Mouse (Mus musculus) kidney, adult 8-10 months (tissue): ENCODE data around the gene Slc9a6.

ENCODE experiments used
- DNase-seq, 2 experiments: peaks; one replicate each; pipeline ENCODE4 v3.0.0; 2022

Gene Slc9a6

DNA sequence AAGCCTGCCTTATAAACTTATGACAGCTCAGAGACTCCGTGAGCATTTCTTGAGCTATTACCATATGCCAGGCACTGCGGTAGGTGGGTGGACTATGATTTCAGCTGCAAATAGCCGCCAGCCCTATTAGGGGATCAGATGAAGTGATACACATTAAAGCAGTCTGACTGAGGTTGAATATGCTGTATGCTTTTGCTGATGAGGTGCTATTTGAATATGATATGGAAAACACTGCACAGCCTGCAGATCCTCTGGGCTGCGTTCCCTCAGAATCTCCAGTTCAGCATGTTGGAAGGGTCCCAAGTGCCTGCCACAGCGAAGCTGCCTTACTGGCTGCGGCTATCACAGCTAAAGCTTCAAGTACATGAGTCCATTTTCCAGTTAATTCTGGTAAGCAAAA, 57.7 kb downstream of the Slc9a6 start:
- DNase-seq, result peak in 1 of 2 experiments; percentile 34

DNA sequence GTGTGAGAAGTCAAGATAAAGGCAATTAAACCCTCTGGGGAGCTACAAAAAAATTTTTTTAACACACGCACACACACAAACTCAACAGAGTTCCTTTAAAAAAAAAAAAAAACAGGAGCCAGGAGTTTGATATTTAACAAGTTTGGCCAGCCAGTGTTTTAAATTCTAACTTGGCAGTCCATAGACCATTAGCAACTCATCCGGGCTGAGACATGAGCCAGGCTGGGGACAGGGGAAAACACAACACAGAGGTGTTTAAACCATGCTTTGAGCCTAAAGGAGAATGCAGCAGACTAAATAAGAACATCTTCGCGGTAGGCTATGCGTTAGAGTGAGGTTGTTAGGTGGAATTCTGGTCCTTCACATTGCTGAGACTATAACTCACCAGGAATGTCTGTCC, 58.5 kb downstream of the Slc9a6 start:
- peak; percentile 46 to 50 for DNase-seq

DNA sequence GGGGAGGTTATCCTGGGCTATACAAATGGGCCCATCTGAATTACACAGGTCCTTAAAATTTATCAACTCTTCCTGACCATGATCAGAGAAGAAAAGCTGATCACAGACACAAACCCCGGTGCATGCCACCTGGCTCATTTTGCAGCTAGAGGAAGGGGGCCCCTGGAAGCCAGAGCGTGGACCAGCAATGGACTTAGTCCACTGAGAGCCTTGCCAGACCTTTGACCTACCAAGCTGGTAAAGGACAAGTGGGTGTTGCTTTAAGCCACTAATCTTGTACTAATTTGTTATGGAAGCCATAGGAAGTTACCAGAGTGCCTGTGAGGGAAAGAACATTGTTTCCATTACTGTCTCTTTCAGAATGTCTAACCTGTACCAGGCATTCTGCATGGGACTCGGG, 58.9 kb downstream of the Slc9a6 start:
- peak; percentile 49 to 56 for DNase-seq

DNA sequence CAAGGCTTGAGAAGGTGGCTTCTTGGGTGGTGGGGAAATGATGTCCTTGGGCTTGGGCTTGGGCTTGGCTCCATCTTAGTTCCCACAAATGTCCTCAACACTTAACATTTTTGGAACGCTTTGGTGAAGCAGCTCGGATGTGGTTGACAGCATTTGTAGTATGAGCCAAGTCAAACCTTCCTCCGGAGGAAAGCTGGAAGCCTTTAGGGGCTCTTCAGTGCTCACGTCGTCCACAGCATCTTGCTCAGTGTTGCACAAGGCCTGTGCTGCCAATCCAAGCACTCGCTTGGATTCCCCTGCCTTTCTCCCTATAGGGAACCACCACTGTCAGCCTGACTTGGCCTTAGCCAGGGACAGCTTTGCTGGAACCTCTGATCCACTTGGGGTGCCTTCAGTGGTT, 66.0 kb downstream of the Slc9a6 start:
- no peak for DNase-seq

DNA sequence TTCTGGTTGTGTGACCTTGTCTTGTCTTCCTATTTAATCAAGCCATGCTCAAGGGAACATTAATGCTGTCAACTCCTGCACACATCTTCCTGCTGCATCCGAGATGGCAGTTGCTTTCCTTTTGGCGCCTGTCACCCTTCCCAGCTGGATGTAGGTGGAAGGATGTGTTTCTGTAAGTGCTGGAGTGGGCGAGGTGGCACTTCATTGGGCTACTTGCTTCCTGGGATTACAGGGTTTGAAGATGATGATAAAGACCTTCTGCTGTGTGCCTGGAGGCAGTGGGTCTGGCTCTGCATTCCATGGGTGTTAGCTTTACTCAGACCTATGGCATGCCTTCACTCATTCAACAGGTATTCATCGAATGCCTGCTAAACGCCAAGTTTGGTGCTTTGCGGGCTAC, 68.2 kb downstream of the Slc9a6 start:
- DNase-seq, result no peak

DNA sequence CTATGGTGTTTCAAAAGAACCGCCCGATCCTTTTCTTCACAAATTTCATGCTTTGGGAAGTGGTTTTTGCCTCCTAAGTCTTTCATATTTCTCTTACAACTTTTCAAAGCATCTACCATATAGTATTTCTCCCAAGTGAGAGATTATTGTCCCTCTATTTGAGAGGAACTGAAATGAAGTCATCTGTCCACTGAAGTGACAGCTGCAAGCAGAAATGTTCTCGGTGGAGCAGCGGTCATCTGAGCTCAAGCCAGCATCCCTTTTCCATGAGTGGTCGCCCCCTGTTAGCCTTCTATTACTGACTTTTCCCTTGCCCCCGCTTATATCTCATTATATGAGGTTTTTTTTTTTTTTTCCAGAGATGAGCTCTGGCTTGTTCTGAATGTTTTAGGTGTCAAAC, 69.5 kb downstream of the Slc9a6 start:
- no peak for DNase-seq

DNA sequence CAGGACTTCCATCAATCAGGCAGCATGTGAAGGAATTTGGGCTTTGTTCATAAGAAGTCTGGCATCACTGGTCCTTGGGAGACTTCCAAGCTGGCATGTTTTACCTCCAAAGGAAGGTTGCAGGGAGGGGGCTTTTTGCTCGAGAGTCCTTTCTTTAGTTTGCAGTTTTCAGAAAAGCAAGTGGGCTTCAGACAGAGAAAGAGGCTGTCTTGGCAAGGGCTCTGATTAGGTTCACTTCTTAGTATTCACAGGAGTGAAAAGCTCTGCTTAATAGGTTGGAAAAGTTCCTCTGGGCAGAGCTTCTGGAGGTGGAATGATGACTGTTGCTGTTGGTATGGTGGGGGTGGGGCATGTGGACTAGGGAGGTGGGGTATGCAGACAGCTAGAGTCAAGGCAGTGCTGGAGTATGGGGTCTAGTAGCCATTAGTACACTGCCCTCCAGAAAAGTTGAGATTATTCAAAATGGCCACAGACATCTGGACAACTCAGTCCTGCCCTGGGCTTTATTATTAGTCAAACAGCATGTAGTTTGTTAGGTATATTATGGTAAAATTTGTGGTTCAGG, 72.7 kb downstream of the Slc9a6 start:
- no peak for DNase-seq

DNA sequence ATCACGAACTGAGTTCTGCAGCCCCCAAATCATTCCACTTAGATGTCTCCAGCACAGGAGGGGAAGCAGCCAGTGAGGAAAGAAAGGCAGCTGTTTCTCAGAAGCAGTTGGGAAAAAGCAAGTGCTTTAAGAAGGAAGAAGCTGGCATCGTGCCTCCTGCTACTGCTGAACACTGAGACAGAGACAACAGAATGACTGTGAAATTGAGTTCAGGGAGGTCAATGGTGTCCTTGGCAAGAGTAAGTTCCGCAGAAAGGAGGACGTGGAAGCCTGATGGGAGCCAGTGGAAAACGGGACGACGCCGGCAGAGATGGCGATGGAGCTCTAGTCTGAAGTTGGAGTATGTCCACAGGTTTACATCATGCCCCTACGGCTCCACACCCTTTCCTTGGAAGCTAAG, 74.0 kb downstream of the Slc9a6 start:
- DNase-seq, result no peak

DNA sequence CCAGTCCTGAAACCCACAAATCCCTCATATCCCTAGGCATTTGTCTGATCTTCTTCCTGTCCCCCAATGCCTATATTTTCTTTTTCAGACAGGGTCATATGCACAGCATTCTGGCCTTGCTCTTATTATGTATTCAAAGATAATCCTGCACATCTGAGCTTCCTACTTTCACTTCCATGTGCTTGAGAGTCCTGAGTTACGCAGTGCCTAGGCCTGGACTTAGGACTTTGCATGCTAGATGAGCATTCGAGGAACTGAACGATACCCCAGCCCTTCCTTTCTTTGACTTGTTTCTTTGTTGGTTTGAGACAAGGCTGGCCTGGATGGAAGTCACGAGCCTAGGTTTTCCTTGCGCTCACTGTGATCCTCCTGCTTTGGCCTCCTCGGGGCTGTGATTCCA, 83.0 kb downstream of the Slc9a6 start:
- DNase-seq, result no peak

DNA sequence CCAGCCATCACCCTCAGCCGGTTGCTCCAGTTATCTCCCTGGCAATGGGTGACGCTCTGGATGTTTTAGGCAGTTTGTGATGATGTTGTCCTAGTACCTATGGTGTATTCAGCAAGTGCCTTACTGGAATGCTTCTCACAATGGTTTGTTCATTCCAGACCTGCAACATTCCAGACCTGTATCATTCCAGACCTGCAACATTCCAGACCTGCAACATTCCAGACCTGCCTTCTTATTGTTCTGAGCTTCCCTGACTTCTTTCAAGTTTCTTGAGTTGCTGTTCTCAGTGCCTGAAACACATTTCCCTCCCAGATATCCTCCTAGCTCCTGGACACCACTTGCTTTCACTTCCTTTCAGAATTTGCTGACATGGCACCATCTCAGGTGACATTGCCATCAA, 85.0 kb downstream of the Slc9a6 start:
- no peak for DNase-seq

DNA sequence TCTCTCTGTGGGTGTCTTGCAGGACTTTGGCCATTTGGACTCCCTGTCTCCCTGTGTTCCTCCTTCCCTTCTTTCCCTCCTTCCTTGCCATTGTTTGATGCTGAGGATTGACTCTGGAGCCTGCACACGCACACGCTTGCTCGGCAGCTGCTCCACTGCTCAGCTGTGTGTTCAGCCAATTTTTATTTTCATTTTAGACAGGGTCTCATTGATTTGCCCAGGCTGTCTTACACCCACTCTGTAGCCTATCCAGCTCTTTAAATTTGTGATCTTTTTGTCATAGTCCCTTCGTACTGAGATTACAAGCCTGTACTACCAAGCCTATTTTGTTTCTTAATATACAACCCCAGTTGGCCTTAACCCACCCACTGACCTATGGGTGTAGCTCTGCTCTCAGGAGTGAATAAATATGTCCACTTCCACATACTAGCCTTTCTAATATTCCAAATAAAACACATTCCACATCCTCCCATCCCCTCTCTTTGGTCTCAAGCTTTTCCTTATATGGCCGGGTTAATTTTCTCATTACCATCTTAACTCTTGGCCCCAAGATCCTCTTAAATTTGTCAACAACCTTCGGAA, 87.7 kb downstream of the Slc9a6 start:
- DNase-seq, result no peak

DNA sequence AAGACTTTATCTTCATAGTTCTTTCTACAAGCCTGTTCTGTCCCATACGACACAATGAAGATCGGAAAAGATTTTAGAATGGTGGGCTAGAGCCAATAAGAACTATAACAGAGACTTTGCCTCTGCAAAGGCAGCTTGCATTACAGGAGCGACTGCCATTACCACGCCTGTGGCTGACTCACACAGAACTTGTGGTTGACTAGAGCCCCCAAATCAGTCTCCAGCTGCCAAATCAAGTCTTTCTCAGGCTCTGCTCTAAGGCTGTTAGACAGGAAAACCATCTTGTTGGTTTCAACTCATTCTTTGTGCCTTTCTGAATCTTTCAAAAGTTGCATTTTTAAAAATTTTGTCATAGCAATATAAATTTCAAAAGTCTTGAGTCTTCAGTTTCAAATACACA, 88.3 kb downstream of the Slc9a6 start:
- DNase-seq, result no peak

DNA sequence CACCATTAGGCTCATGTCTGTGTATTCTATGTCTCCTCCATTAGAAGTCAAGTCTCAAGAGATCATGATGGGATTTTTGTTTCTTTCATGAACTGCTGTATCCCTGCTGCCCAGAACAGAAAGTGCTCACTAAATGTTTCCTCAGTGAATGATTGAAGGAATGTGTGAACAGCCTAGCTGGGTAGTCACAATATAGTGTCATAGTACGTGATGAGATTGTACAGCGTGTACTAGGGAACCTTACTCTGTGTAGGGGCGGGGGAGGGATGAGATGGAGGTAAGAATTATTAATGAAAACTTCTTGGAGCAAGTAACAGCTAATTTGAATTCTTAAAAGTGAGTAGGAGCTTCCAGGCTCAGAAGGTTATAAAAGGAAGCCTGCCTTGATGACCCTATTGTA, 91.7 kb downstream of the Slc9a6 start:
- DNase-seq, result no peak

DNA sequence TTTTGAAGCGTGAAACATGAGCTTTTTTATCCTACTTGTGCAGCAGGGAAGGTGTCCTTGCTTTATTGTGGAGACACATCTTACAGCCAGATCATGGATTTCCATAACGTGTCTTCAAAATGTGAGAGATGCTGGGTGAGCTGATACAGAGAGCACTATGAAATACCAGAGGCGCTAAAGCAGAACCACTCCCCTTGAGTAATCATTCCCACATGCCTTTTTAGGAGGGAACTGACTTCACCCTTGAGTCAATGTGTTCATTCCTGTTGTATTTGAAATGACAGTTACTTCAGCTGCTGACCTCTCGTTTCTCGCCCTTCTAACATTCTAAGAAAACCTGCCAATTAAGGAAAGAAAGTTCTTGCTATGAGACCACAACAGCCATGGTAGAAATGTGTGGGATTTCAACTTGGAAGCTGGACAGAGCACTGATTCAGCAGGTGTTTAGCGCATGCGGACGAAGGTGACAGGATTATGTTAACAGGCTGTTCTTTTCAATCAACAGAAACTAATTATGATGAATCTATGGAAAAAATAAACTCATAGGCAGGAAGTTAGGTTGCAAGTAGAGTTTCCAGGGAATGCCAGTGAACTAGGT, 94.5 kb downstream of the Slc9a6 start:
- DNase-seq, result no peak

DNA sequence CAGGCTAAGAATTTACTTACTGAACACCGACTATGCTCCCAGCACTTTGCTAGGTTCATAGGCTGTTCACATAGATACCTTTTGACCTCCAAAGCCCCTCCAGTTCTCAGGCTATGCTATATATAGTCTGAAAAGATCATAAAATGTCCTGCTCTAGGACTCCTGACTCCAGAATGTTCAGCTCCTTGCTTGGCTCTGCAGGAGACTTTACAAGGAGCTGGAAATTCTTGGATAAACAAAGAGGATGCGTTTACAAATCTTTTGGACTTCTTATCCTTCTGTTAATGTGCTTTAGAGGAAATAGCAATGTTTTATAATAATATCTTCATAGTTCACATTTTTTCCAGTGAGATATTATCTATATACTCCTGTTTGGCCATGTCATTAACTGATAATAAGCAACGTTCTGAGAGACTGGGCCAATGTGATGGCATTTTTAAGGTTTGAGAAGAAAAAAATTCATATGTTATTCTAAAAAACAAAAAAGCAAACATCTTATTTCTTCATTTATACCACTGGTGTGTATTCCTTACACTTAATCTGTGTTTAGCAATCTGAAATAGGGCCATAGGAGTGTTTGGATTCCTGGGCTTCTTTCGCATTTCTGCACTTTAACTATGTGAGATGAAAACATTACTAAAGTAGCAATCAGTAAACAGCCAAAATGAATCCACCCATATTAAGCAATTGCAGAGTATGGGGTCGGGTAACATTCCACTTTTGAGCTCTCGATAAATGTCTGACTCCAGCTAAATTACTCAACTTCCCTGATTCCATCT, 99.2 kb downstream of the Slc9a6 start:
- DNase-seq, result no peak

DNA sequence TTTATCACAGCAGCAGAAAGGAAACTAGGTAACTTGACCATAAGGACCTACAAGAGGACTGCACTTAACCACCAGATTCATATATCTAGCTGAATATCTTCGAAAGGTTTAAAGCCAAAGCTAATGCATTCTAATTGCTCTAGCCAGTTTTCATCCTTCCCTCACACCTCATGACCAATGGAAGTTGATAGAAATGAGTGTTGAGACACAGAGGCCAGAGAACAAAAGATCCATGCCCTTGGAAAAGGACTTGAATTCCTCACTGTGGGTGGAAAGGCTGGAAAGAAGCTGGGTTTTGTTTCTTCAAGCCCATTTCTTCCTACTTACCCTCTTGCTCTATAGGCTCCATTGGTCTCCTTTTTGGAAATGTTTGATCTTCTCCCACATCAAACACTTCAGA, 101.0 kb downstream of the Slc9a6 start:
- no peak for DNase-seq

DNA sequence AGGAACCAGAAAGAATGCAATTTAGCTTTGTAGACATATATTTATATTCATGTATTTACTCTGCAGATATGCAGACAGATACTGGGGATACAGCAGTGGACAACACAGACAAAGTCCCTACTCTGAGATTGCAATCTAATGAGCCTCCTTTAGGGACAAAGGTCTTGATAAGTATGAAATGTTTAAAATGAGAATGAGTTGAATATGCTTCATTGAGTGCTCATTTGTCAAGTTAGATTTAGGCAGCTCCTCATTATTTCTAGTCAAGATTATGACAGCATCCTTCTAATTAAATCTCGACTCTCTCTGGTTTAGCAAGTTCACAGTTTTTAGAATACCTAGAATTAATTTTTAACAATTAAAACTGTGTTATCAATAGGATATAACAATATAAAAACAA, 103.1 kb downstream of the Slc9a6 start:
- DNase-seq, result no peak
